Mouse (Mus musculus) mesoderm, embryonic 11.5 days (tissue): Measurements from ENCODE around the gene Enkd1.

Experiments
- DNase-seq: peaks from one replicate; pipeline ENCODE4 v3.0.0-alpha.2; 2012; ENCODE audit warnings: low read depth, low spot score

Enkd1 gene

DNA sequence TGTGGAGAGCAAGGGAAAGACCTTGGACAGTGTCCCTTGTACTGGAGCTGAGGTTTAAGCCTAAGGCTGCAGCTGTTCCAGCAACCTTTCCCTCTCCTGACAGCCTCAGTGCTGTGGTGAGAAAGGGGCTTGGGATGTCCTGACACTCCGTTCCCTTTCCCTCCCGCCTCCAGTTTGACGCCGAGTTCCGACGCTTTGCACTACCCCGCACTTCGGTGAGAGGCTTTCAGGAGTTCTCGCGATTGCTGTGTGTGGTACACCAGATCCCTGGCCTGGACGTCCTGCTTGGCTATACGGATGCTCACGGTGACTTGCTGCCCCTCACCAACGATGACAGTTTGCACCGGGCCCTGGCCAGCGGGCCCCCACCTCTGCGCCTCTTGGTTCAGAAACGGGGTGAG is 6.0 kb downstream of the Enkd1 start:
- DNase-seq, result peak; percentile 23

DNA sequence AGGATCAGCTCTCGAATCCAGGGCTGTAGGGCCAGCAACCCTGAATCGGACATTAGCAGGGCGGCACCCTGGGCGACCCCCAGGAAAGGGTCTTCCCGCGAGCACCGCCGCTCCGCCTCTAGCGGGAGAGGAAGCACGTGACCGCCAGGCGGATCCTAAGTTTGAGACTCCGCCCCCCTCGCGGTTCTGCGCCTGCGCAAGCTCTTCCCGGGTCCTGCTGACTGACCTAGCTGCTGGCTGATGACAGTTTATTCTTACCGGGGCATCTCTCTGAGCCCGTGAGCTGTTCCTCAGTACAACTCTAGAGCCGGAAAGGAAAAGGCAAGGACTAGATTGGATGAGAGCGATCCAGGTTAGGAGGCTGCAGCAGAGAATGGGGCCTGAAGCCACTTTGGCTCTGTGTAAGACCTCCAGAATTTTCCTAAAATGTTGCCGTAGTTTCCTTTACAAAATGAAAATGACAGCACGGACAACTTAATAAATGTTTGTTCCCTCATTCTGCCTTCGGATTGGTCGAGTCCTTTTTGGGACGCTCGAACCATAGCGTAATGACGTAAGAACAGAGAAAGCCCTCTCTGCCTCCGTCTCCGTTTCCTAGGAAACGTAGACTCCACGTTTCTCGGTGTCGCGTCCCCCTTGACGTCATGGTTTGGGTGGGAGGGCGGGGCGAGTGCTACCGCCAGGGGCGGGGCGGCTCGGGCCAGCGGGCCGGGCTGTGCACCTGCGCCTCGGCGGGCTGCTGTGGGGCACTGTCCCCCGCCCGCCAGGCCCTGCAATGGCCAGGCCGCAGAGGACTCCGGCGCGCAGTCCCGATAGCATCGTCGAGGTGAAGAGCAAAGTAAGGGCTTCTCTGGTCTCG is 6.8 kb downstream of the Enkd1 start, which contains the start of the genes Acd and Pard6a:
TSS of gene Acd (minus strand) at position 137 of the 859 bp plus-strand sequence.
TSS of gene Pard6a (plus strand) at position 183 of the 859 bp plus-strand sequence.
- peak; percentile 97 for DNase-seq

DNA sequence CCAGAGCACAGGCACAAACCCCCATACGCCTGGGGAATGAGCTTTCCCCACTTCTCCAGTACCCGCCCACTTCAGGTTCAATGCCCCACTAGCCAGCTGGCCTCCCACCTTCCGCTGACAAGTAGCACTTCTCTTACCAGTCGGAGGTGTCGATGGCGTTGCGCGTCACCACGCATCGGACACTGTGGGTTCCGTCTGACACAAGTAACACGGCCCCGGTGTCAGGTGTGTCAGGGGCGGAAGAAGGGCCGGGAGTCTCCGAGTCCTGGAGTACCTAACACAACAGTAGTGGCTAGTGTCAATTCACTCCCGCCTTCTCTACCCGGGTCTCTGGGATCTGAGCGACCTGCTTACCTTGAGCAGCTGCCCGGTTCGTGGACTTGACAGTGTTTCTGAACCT is 7.4 kb downstream of the Enkd1 start:
- DNase-seq, result peak; percentile 48

DNA sequence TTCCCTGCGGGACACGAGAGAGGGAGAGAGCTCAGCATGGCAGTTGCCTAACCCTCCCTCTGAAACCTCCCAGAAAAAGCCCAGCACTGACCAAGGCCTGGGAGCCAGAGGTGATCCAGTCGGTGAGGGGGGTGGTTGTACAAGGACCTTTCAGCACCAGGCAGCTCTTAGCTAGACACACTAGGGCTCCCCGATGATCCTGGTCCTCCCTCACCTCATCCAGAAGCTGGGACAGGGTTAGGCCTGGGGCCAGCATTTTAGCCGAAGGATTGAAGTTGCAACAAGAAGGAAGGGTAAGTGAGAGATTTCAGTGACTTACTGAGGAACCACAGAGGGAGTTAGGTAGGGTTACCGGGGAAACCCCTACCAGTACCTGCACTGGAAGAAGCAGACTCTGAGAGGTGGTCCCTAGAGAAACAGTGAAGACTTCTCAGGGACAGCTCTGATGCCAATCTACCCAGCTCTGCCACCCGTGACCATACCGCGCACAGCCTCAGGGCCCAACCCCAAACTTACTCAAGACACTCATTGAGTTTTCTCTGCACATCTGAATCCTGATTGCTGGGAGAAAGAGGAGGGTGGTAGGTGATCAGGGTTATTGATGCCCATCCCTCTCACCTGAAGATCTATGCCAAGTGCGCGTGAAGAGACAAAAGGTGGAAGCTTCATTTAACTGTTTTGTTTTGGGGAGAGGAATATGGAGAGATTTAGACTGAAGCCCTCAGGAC is 8.4 kb downstream of the Enkd1 start:
- DNase-seq, result no peak

DNA sequence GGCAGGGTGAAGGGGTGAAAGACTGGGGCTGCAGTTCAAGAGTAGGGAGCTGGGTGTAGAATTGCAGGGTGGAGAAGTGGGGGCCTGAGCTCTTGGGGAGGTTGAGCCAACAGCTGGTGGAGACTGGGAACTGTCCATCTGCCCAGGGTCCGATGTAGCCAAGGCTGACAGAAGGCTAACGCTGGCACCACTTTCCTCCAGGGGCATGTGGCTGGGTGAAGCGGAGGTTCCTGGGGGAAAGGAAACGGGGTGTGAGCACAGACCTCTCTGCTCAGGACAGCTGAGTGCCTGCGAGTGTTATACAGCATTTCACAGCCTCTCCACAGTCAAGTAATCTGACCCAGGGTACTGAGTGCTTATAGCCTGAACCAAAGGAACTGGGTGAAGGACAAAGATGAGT is 9.3 kb downstream of the Enkd1 start:
- DNase-seq, result no peak

DNA sequence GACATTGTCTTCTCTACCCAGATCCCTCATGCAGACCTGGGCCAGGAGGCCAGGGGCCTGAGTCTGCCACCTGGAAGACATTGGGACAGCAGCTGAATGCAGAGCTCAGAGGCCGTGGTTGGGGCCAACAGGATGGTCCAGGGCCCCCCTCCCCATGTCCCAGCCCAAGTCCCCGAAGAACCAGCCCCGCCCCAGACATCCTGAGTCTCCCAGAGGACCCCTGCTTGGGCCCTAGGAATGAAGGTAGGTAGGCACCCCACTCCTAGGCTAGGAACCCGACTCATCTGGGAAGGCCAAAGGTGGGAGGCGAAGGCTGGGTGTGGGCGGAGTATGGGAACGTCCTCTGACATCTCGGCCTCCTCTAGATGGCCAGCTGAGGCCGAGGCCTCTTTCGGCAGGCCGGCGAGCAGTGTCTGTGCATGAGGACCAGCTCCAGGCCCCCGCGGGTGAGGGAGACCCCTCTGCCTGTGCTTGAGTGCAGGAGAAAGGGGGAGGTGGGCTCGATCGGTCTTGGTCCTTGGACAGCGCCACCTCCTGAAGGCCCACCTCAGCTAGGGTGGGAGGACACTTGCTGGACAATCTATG is 10.7 kb downstream of the Enkd1 start:
- DNase-seq, result no peak

DNA sequence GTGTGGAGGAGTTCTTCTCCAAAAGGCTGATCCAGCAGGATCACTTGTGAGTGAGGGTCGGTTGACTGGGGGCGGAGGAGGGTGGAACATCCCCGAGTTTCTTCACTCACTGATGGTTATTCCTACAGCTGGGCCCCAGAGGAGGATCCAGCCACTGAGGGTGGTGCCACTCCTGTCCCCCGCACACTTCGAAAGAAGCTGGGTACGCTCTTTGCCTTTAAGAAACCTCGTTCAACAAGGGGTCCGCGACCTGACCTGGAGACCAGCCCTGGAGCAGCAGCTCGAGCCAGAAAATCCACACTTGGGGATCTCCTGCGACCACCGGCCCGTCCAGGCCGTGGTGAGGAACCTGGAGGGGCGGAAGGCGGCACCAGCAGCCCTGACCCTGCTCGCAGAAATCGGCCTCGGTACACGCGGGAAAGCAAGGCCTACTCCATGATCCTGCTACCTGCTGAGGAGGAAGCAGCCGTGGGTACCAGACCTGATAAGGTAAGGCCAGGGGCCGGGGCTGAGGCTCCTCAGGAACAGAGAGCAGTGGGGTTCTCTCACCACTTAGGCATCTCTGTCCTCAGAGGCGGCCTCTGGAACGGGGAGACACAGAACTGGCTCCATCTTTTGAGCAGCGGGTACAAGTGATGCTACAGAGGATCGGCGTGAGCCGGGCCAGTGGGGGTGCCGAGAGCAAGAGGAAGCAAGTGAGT is 12.8 kb downstream of the Enkd1 start:
- DNase-seq, result no peak

DNA sequence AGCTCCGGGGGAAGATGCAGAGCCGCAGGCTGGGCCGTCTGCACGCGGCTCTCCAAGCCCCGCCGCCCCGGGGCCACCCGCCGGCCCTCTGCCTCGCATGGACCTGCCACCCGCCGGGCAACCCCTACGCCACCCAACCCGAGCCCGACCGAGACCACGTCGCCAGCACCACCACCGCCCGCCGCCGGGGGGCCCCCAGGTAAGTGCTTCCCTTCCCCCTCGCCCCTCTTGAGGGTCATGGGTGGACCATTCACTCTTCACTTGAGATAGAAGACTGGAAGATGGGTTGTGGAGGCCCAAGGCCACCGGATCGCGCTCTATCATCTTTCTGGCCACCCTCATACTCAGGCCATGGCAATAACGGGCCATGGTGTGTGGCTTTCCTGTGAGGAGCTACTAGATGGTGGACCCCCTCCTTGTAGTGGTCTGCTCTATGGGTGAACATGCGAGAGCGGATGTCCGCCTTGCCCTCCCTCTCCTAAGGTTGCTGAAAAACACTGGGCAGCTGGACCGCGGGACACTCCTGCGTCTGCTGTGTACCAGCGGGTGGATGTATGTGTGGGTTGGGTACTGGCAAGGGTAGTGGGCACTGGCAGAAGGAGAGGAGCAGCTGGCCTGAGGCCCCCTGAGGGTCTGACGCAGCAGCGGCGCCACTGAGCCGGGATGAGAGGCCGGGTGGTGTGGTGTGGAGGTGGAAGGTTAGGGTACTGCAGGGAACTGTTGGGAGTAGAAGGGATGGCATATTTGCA is 13.8 kb downstream of the Enkd1 start:
- peak; percentile 40 for DNase-seq

DNA sequence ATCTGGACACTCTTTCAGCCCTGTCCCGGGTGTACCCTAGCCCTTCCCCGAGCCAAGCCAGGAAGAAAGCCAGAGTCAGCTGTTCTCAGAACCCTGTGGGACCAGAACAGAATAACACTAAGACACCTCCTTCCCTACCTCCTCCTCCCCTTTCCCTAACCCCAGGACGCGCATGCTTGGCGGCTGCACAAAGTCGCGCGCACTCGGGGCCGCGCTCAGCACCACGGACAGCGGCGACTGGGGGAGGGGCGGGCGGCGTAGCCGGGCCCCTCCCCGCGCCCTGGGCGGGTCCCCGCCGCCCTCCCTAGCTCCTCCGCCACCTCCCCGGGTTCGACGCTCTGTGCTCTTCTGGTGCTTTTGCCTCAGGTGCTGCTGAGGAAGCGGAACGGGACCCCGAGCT is 14.4 kb downstream of the Enkd1 start:
- peak; percentile 72 for DNase-seq

DNA sequence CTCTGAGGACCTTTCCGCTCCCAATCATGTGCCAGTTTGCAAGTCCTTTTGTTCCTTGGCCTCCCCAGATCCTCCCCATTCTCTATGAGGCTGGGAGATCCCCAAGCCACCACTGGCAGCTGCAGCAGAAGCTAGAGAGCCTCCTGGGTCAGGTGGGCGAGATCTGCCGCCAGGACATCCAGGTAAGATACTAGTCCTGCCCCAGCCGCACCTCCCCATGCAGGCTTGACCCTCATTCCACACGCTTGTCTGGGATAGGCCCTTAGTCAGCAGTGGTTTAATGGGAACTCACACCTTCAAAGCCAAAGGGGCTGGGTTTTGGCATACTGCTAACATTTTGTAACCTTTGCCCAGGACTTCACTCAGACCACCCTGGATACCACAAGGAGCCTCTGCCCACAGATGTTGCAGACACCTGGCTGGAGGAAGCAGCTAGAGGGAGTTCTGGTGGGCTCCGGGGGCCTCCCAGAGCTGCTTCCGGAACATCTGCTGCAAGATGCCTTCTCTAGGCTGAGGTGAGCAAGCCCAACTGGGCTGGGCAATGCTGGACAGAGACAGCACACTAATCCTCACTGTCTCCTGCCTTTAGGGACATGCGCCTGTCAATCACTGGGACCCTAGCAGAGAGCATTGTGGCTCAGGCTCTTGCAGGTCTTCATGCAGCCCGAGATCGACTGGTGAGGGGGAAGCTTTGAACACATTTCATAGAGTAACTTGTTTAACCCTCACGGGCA is 15.4 kb downstream of the Enkd1 start:
- no peak for DNase-seq

DNA sequence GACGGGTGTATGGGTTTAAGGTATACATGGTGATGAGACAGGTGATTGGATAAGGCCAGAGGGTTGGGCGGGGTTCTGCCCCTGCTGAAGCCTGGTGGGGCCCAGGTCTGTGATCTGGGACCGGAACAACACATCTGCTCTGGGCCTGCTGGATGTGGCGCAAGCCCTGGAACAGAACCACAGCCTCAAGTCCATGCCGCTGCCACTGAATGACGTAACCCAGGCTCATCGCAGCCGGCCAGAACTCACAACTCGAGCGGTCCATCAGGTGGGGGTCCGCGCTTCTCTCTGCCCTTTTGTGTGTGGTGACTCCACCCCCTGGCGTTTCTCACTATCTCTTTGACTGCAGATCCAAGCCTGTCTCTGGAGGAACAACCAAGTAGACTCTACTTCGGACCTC is 17.0 kb downstream of the Enkd1 start:
- DNase-seq, result no peak

DNA sequence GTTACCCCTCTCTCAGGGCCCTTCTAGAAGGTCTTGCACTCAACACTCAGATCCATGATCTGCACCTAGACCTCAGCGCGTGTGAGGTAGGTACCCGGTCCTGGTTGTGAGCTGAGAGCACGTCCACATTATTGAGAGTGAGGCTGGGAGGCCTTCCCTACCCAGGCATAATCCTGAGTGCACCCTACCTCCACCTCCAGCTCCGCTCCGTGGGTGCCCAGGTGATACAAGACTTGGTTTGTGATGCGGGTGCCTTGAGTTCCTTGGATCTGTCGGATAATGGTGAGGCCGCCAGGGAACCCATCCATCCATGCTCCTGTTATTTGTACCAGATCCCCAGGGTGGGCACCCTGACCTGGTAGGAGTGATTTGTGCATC is 18.0 kb downstream of the Enkd1 start:
- DNase-seq, result no peak

DNA sequence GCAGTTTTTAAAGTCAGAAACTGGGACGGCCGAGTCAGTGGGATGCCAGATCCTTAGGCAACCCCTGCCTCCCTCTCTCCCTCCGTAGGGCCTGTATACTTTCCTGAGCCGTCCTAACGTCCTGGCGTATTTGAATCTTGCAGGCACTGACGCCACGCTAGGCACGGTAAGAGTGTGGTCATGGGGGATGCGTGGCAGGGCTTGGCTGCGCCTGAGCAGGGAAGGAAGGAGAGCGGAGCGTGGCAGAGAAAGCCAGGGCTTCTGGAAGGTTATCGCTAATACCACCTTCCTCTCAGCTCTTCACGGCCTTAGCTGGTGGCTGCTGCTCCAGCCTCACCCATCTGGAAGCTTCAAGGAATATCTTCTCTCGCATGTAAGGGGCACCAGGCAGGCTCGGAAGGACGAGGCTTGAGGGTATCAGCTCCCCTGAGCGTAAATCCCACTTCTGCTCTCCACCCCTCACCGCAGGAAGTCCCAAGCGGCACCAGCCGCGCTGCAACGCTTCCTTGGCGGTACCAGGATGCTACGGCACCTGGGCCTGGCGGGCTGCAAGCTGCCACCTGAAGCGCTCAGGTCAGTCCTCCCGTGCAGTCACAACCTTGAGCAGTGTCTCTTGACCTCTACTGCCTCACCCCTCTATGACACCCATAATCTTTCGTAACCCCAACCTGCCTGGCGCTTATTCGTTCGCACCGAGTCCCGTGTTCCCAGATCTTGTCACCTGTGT is 18.6 kb downstream of the Enkd1 start:
- DNase-seq, result no peak

DNA sequence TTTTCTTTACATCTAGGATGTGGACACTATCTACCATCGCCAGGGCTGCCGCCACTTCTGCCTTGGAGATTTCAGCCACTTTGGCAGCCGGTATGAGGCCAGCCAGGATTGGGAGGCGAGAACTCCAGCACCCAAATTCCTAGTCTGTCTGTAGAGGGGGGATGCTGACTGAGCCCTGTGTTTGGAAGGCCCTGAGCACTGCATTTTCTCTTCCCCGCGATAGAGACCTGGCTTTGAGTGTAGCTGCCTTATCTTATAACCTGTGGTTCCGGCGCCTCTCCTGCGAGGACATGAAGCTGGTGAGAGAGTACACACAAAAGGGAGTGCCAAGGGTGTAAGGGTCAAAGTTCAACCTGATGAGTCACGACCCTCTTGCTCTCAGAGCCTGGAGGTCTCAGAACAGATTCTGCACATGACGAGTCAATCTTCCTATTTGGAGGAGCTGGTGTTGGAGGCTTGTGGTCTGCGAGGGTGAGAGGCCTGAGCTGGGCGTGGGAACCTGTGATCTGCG is 19.7 kb downstream of the Enkd1 start:
- DNase-seq, result no peak

DNA sequence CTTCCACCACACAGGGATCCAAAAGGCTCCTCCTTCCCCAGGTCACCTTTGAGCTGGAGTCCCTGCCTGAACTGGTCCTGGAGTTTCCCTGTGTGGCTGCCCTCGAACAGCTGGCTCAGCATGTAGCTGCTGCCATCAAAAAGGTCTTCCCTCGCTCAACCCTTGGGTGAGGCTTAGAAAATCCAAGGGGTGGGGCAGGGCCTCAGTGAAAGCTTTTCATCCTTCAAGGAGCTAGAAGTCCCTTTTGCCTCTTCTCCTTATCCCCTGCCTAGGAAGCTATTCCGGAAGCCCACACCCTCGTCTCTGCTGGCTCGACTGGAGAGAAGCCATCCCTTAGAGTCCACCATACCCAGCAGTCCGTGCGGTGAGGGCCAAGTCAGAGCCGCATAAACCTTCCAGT is 20.5 kb downstream of the Enkd1 start:
- no peak for DNase-seq

DNA sequence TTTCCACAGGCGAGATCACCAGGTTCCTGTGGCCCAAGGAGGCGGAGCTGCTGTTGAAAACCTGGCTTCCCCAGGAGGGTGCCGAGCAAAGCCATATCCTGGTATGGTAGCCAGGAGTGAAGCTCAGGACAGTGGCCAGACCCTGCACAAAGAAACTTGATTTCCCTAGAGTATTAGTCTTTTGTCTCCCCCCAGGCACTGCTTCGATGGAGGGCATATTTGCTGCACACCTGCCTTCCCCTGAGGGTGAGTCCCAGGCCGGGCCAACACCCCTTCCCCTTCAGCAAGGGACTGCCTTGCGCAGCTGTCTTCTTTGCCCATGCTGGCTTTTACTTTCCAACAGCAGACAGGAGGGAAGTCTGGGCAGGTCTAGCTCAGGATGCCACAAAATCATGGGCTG is 21.5 kb downstream of the Enkd1 start:
- no peak for DNase-seq

DNA sequence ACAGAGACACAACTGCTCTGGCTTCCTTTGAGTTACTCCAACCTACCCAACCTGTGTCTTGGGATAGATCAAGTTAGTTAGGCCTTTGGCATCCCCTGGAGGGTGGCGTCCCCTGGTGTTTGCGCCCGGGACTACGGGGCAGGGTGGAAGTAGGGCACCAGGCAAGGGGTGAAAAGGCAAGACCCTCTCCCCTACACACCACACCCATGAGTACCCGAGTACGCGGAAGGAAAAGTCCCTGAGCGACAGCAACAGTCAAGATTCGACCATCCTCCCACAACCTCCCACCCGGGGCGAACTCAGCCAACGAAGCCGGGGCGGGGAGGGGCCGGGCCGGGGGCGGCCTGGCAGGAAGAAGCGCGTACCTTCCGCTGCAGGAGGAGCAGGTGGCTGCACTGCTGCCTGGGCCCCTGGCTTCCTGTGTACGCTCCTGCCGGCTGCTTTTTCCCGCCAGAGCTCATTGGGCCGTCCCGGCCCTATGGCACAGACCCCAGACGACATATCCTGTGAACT is 22.2 kb downstream of the Enkd1 start, which contains the start of gene Carmil2:
TSS of gene Carmil2 (plus strand) at position 479 of the 513 bp plus-strand sequence.
- peak; percentile 43 for DNase-seq

DNA sequence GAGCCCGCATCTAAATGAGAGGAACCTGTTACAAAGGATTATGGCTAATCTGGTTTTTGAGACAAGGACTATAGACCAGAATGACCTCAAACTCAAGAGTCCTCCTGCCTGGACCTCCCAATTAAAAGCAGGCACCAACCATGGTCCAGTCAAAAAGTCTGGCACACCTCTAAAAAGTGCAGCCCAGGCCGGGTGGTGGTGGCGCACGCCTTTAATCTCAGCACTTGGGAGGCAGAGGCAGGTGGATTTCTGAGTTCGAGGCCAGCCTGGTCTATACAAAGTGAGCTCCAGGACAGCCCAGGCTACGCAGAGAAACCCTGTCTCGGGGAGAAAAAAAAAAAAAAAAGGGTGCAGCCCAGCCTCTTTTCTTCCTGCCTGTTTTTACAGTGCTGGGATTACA is 22.7 kb downstream of the Enkd1 start:
- DNase-seq, result no peak

DNA sequence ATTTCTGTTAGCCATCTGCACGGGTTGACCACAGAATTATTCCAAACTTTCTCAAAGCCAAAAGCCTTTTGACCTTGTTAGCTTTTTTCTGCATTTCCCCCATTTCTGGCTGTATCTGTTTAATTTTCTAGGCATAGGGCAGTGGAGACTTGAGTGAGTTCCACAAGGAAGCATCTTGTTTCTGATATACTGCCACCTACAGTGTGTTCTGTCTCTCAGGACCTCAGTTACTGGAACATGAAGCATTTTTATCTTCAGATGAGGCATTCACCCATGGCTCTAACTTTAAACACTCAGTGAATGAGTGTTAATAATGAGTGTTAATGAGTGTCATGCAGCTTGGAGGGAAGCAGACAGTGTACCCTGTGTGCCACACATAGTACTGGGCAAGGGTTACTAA is 30.1 kb downstream of the Enkd1 start:
- no peak for DNase-seq
